Mouse (Mus musculus) myocyte (in vitro differentiated cells): Measurements from ENCODE around the gene Olfr1489.

Experiments
- MYOG ChIP-seq, 3 experiments: IDR thresholded peaks; one replicate each; pipeline ENCODE4 v1.6.1; 2011; ENCODE audit warnings: control low read depth in 2 of 3, low read depth in 2 of 3, mild to moderate bottlenecking in 2 of 3; ENCODE audit not compliant: insufficient read length in 2 of 3, control insufficient read depth in 1 of 3, insufficient read depth in 1 of 3
- POLR2A ChIP-seq: IDR thresholded peaks from one replicate; pipeline ENCODE4 v1.6.1; 2011; ENCODE audit warnings: low read depth, mild to moderate bottlenecking, control low read depth, moderate library complexity; ENCODE audit not compliant: insufficient read length

DNA sequence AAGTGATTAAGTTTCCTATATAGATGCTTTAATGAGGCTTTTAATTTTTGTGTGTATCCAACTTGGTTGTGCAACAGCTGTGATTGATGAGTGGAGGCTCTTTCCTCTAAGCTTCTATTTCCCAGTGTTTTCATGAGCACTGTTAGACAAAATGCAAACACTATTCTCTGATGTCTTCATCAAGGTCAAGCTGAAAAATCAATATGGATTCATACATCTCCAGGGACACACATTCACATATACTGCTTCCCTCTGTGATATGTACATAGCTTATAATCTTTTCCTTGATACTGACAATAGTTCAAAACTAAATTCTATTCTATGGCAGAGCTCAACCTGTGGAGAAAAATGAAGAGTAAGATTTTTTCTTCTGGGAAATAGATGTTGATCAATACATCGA lies at the start of gene Olfr1489:
- TF ChIP-seq POLR2A (no peak), MYOG (IDR thresholded peaks at IDR 0.05; ENCODE audit: control insufficient read depth in 1 of 3, insufficient read depth in 1 of 3, insufficient read length in 2 of 3, low read depth in 2 of 3) (no peak)
